Mouse (Mus musculus) naive thymus-derived CD4-positive, alpha-beta T cell, adult 5 months (primary cell): ENCODE results near the gene Plekhs1. TPM values are rescaled to one million over a fixed set of nuclear protein-coding genes. Genes with fewer than 3 reads are reported as not detected.

Experiments used
- polyA plus RNA-seq: library from polyadenylated mRNA; unstranded; fragments of 100-300 nt; shearing (Covaris generic); gene quantifications from one replicate; pipeline ENCODE4 v1.2.1, GENCODE M21; 2017

The Plekhs1 gene
- polyA plus RNA-seq = not detected

DNA sequence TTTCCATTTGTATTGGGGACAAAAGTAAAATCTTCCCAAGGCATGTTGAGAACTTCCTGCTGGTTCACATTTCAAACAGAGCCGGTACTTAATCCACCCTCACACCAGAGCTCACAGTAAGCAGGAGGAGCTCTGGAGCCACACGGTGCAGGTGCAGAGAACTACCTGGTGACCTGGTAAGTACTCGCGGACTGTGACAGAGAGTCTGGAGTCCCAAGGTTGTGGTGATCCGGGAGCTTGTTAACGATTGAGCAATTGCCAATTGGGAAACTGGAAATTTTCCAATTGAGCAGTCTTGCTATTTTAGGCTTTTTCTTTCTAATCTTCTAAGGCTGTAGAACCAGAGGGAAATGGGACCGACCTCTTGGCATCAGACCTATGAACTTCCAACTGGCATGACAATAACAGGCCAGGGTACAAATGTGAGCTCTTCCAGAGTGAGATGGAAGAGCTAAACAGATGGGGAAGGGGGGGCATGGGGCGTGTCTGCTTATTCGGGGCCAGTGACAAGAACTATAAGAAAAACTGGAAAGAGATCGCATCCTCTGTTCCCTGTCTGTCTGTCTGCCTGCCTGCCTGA lies at the start of gene Plekhs1:
Gene Plekhs1, plus strand, starts transcription at position 119 of the 580 bp plus-strand sequence.

Other genes starting within 250 kb of the Plekhs1 start
- gene Habp2, start 174.5 kb upstream of the Plekhs1 start, polyA plus RNA-seq = not detected
- gene Nrap, start 71.6 kb upstream of the Plekhs1 start, polyA plus RNA-seq = not detected
- 10.3 TPM for gene Casp7, start 64.5 kb upstream of the Plekhs1 start, polyA plus RNA-seq
- 2.2 TPM for gene Dclre1a, start 86.6 kb downstream of the Plekhs1 start, polyA plus RNA-seq
- gene Nhlrc2, start 86.6 kb downstream of the Plekhs1 start, polyA plus RNA-seq = 26.0 TPM